Mouse (Mus musculus): ENCODE data around the gene 1110008P14Rik. TPM values are rescaled to one million over a fixed set of nuclear protein-coding genes. Genes with fewer than 3 reads are reported as not detected.

The 1110008P14Rik gene
- polyA plus RNA-seq, 1 experiment, result 104 TPM

GRCm38 (mm10) chr2:32426141-32426540, 44.4 kb upstream of the 1110008P14Rik start:
- peaks cover 90% of the 10 kb centered on the region for H3K79me2 ChIP-seq (ENCODE audit: control insufficient read depth, insufficient read depth)
- H3K4me3 ChIP-seq (ENCODE audit: insufficient read depth, poor library complexity, severe bottlenecking), result no peak overlapping the region
- no peaks in the 10 kb centered on the region for H3K27me3 ChIP-seq (ENCODE audit: control insufficient read depth, insufficient read depth, insufficient read length)
- H3K36me3 ChIP-seq (ENCODE audit: control insufficient read depth, insufficient read depth), result peaks cover 1% of the 10 kb centered on the region
- TF ChIP-seq CTCF (IDR thresholded peaks at IDR 0.05; ENCODE audit: control insufficient read depth, insufficient read depth, insufficient read length) (no peak), CEBPB (IDR thresholded peaks at IDR 0.05; ENCODE audit: low read depth) (no peak), MYOD1 (IDR thresholded peaks at IDR 0.05; ENCODE audit: control insufficient read depth, insufficient read length, low read depth) (no peak), FOSL1 (IDR thresholded peaks at IDR 0.05; ENCODE audit: insufficient read depth, low read length, poor library complexity, severe bottlenecking) (no peak), USF1 (IDR thresholded peaks at IDR 0.05; ENCODE audit: low read depth) (no peak), MAX (IDR thresholded peaks at IDR 0.05) (no peak), MYOG (IDR thresholded peaks at IDR 0.05; ENCODE audit: control insufficient read depth, extremely low read depth, insufficient read length) (no peak)
- peaks cover 38% of the 10 kb centered on the region for H3K79me3 ChIP-seq (ENCODE audit: low read depth)
- H3ac ChIP-seq (ENCODE audit: control insufficient read depth, insufficient read length, low read depth), result no peak overlapping the region

- no peaks in the 10 kb centered on the region for H3K27me3 ChIP-seq (ENCODE audit: control insufficient read depth, insufficient read depth, insufficient read length)
- no peak overlapping the region for H3ac ChIP-seq (ENCODE audit: control insufficient read depth, insufficient read length, low read depth)
- H3K79me3 ChIP-seq (ENCODE audit: low read depth), result peaks cover 39% of the 10 kb centered on the region
- peaks cover 90% of the 10 kb centered on the region for H3K79me2 ChIP-seq (ENCODE audit: control insufficient read depth, insufficient read depth)
- TF ChIP-seq CTCF (IDR thresholded peaks at IDR 0.05; ENCODE audit: control insufficient read depth, insufficient read depth, insufficient read length) (no peak), CEBPB (IDR thresholded peaks at IDR 0.05; ENCODE audit: low read depth) (no peak), MYOG (IDR thresholded peaks at IDR 0.05; ENCODE audit: control insufficient read depth, extremely low read depth, insufficient read length) (no peak), MYOD1 (IDR thresholded peaks at IDR 0.05; ENCODE audit: control insufficient read depth, insufficient read length, low read depth) (no peak), FOSL1 (IDR thresholded peaks at IDR 0.05; ENCODE audit: insufficient read depth, low read length, poor library complexity, severe bottlenecking) (no peak), USF1 (IDR thresholded peaks at IDR 0.05; ENCODE audit: low read depth) (no peak), MAX (IDR thresholded peaks at IDR 0.05) (no peak)
- peaks cover 5% of the 10 kb centered on the region for H3K36me3 ChIP-seq (ENCODE audit: control insufficient read depth, insufficient read depth)
- no peak overlapping the region for H3K4me3 ChIP-seq (ENCODE audit: insufficient read depth, poor library complexity, severe bottlenecking)
These were observed 43.8 kb upstream of the 1110008P14Rik start for GRCm38 (mm10) chr2:32425568-32425967.

- Histone ChIP-seq H3ac (ENCODE audit: control insufficient read depth, insufficient read length, low read depth) (no peak overlapping the region), H3K4me3 (ENCODE audit: insufficient read depth, poor library complexity, severe bottlenecking) (no peak overlapping the region), H3K79me3 (ENCODE audit: low read depth) (peaks cover 36% of the 10 kb centered on the region), H3K36me3 (ENCODE audit: control insufficient read depth, insufficient read depth) (peaks cover 11% of the 10 kb centered on the region), H3K27me3 (ENCODE audit: control insufficient read depth, insufficient read depth, insufficient read length) (no peaks in the 10 kb centered on the region), H3K79me2 (ENCODE audit: control insufficient read depth, insufficient read depth) (peaks cover 82% of the 10 kb centered on the region)
- no peak for TF ChIP-seq MAX (IDR thresholded peaks at IDR 0.05)
- no peak for TF ChIP-seq FOSL1 (IDR thresholded peaks at IDR 0.05; ENCODE audit: insufficient read depth, low read length, poor library complexity, severe bottlenecking)
- TF ChIP-seq CTCF (IDR thresholded peaks at IDR 0.05; ENCODE audit: control insufficient read depth, insufficient read depth, insufficient read length), result no peak
- TF ChIP-seq CEBPB (IDR thresholded peaks at IDR 0.05; ENCODE audit: low read depth), result no peak
- no peak for TF ChIP-seq MYOD1 (IDR thresholded peaks at IDR 0.05; ENCODE audit: control insufficient read depth, insufficient read length, low read depth)
- no peak for TF ChIP-seq MYOG (IDR thresholded peaks at IDR 0.05; ENCODE audit: control insufficient read depth, extremely low read depth, insufficient read length)
- no peak for TF ChIP-seq USF1 (IDR thresholded peaks at IDR 0.05; ENCODE audit: low read depth)
These were observed 43.1 kb upstream of the 1110008P14Rik start for GRCm38 (mm10) chr2:32424796-32425195.

- H3K4me3 ChIP-seq (ENCODE audit: insufficient read depth, poor library complexity, severe bottlenecking), result peak overlapping the region; percentile 7
- H3K79me3 ChIP-seq (ENCODE audit: low read depth), result peaks cover 36% of the 10 kb centered on the region
- H3K79me2 ChIP-seq (ENCODE audit: control insufficient read depth, insufficient read depth), result peaks cover 71% of the 10 kb centered on the region
- H3K27me3 ChIP-seq (ENCODE audit: control insufficient read depth, insufficient read depth, insufficient read length), result no peaks in the 10 kb centered on the region
- H3ac ChIP-seq (ENCODE audit: control insufficient read depth, insufficient read length, low read depth), result peak overlapping the region; percentile 2
- TF ChIP-seq USF1 (IDR thresholded peaks at IDR 0.05; ENCODE audit: low read depth), result no peak
- peak; percentile 80 for TF ChIP-seq CEBPB (IDR thresholded peaks at IDR 0.05; ENCODE audit: low read depth)
- H3K36me3 ChIP-seq (ENCODE audit: control insufficient read depth, insufficient read depth), result peaks cover 21% of the 10 kb centered on the region
These were observed 42.0 kb upstream of the 1110008P14Rik start for GRCm38 (mm10) chr2:32423481-32424331.

GRCm38 (mm10) chr2:32421851-32422251, 40.1 kb upstream of the 1110008P14Rik start:
- no peaks in the 10 kb centered on the region for H3K27me3 ChIP-seq (ENCODE audit: control insufficient read depth, insufficient read depth, insufficient read length)
- H3K36me3 ChIP-seq (ENCODE audit: control insufficient read depth, insufficient read depth), result peaks cover 39% of the 10 kb centered on the region
- H3K79me2 ChIP-seq (ENCODE audit: control insufficient read depth, insufficient read depth), result peaks cover 55% of the 10 kb centered on the region
- TF ChIP-seq MAX (IDR thresholded peaks at IDR 0.05) (no peak), MYOG (IDR thresholded peaks at IDR 0.05; ENCODE audit: control insufficient read depth, extremely low read depth, insufficient read length) (no peak), USF1 (IDR thresholded peaks at IDR 0.05; ENCODE audit: low read depth) (no peak), FOSL1 (IDR thresholded peaks at IDR 0.05; ENCODE audit: insufficient read depth, low read length, poor library complexity, severe bottlenecking) (no peak), MYOD1 (IDR thresholded peaks at IDR 0.05; ENCODE audit: control insufficient read depth, insufficient read length, low read depth) (no peak), CTCF (IDR thresholded peaks at IDR 0.05; ENCODE audit: control insufficient read depth, insufficient read depth, insufficient read length) (no peak), CEBPB (IDR thresholded peaks at IDR 0.05; ENCODE audit: low read depth) (no peak)
- H3K4me3 ChIP-seq (ENCODE audit: insufficient read depth, poor library complexity, severe bottlenecking), result no peak overlapping the region
- H3K79me3 ChIP-seq (ENCODE audit: low read depth), result peaks cover 27% of the 10 kb centered on the region
- no peak overlapping the region for H3ac ChIP-seq (ENCODE audit: control insufficient read depth, insufficient read length, low read depth)
